Mouse (Mus musculus) cortical plate, adult 2 months (tissue): ENCODE measurements around the gene Adra2c. TPM values are rescaled to one million over a fixed set of nuclear protein-coding genes. Genes with fewer than 3 reads are reported as not detected.

Experiments
- H3K27ac ChIP-seq: fragments of 200-500 bp; 2 replicates; pipeline ENCODE4 v1.5.1; 2012; ENCODE audit warnings: low read length, control low read depth, inconsistent platforms; ENCODE audit not compliant: insufficient read depth
- H3K4me1 ChIP-seq: fragments of 200-500 bp; 2 replicates; pipeline ENCODE4 v1.6.1; 2011; ENCODE audit warnings: low read length; ENCODE audit not compliant: control insufficient read depth, insufficient read depth
- H3K4me3 ChIP-seq: fragments of 200-500 bp; 2 replicates; pipeline ENCODE4 v1.5.1; 2011; ENCODE audit warnings: mild to moderate bottlenecking, low read length, control low read depth; ENCODE audit not compliant: insufficient read depth
- CTCF ChIP-seq: fragments of 200-500 bp; IDR thresholded peaks from 2 replicates; pipeline ENCODE4 v1.5.1; 2011; ENCODE audit warnings: mild to moderate bottlenecking, control low read depth, low read length; ENCODE audit not compliant: insufficient read depth; ENCODE audit errors: extremely low read depth
- POLR2A ChIP-seq: fragments of 200-500 bp; IDR thresholded peaks from 2 replicates; pipeline ENCODE4 v1.6.1; 2011; ENCODE audit warnings: mild to moderate bottlenecking, low read length, control low read depth; ENCODE audit not compliant: insufficient read depth; ENCODE audit errors: extremely low read depth
- polyA plus RNA-seq: library from polyadenylated mRNA; depleted of rRNA; stranded (reverse); fragments of >200 nt; gene quantifications from 2 replicates; pipeline ENCODE4 v1.2.3, GENCODE M21; 2012

Adra2c gene
- polyA plus RNA-seq, 1 experiment, result 12.9 TPM

DNA sequence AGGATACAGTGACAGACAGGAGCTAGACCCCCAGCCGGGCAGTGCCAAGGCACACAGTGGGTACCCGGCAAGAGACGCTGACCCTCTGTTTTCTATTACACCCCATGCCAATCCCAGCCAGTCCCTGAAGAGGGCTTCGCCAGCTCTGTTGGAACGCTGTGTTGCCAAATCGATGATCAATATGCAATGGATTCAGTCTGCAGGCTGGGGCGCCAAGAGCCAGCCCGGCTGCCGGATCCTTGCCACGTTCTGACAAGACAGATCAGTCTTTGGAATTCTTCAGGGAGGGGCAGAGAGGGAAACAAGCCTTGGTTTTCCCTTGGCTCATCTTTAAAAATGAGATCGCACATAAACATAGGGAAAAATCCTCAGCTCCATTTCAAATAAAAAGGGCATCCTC lies 2.8 kb upstream of the Adra2c start:
- Histone ChIP-seq H3K4me3 (no peak overlapping the region), H3K27ac (no peak overlapping the region), H3K4me1 (no peaks in the 10 kb centered on the region)
- no peak for TF ChIP-seq POLR2A
- no peak for TF ChIP-seq CTCF

DNA sequence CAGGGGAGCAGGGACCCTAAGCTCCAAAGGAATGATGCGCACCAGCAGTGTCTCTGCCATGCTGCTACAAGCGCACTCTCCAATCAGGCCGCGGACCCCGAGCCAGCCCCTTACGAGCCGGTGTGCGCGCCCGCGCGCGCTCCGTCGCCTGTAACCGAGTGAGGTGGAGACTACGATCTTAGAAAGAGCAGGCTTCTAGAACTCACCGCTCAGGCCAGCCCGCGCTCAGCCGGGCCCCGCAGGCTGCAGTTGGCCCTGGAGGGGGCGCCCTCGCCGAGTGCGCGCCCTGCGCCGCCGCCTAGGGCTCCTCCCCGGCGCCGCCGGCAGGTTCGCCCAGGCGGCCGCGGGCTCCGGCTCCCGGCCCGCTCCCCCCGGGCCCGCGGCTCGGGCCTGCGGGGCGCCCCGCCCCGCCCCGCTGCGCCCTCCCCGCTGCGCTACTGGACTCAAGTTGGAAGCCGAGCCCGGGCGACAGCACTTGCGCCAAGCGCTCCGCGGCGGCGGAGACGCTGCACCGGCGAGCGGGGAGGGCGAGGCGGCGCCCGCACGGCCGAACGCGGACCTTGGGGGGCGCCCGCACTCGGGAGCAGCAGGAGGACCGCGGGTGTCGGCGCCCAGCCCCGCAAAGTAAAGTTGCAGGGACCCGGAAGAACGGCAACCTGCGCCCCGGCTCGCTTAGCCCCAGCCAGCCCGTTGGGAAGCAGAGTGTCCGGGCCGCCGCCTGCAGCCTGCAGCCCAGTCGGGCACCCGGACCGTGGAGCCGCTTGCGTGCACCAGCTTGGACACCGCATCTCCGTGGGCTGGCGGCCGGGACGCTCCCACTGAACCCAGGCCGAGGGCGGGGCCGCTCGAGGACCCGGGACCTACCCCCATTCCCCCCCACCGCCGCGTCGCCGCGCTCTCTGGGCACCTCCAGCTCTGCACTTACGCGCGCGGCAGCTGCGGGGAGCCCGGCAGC lies 899 bp downstream of the Adra2c start:
- H3K4me3 ChIP-seq, result peak overlapping the region; percentile 27
- TF ChIP-seq CTCF (no peak), POLR2A (no peak)
- H3K4me1 ChIP-seq, result no peaks in the 10 kb centered on the region
- H3K27ac ChIP-seq, result peak overlapping the region; percentile 31; the same call in 1 of the 2 replicates

DNA sequence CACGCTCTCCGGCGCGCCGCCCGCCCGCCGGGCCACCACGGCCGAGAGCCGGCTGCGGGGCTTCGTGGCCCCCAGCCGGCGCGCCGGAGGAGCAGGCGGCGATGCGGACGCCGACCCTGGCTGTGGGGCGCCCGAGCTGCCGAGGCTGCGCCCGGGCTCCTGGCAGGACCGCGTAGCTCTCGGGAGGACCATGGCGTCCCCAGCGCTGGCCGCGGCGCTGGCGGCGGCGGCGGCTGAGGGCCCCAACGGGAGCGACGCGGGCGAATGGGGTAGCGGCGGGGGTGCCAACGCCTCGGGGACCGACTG lies 1.5 kb downstream of the Adra2c start:
- Histone ChIP-seq H3K4me1 (no peaks in the 10 kb centered on the region), H3K27ac (no peak overlapping the region), H3K4me3 (peak overlapping the region; percentile 27)
- TF ChIP-seq POLR2A (no peak), CTCF (no peak)

GRCm38 (mm10) chr5:35280002-35280782 lies 2.1 kb downstream of the Adra2c start:
- Histone ChIP-seq H3K27ac (no peak overlapping the region), H3K4me1 (no peaks in the 10 kb centered on the region), H3K4me3 (peak overlapping the region; percentile 27)
- peak; percentile 43; the same call in 1 of the 2 replicates for TF ChIP-seq POLR2A
- TF ChIP-seq CTCF, result 0 out of 2 replicates have a peak, but pooled peaks have one; percentile 9

DNA sequence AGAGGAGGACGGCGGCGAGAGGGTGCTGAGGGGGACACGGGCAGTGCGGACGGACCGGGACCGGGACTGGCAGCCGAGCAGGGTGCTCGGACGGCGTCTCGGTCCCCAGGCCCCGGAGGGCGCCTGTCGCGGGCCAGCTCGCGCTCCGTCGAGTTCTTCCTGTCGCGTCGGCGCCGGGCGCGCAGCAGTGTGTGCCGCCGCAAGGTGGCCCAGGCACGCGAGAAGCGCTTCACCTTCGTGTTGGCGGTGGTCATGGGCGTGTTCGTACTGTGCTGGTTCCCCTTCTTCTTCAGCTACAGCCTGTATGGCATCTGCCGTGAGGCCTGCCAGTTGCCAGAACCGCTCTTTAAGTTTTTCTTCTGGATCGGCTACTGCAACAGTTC lies 2.7 kb downstream of the Adra2c start:
- TF ChIP-seq CTCF (no peak), POLR2A (no peak)
- Histone ChIP-seq H3K4me1 (no peaks in the 10 kb centered on the region), H3K27ac (no peak overlapping the region), H3K4me3 (peak overlapping the region; percentile 27; the same call in 1 of the 2 replicates)

DNA sequence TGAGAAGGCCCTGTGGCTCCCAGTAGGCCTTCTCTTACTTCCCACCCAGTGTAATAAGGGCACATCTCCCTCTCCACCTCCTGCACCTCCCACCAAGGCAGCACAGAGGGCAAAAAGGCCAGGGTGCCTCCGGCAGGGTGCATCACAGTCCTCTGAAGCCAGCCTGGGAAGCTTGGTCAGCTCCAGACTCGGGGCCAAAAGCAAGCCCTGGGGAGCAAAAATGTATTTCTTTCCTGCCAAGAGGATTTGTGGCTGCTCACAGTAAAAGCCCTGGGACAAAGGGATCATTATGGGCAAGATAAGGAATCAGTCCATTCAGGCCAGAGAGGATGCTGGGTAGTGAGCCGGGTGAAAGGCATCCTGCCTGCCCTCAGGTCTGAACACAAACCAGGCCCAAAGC lies 7.2 kb downstream of the Adra2c start:
- Histone ChIP-seq H3K27ac (no peak overlapping the region), H3K4me3 (no peak overlapping the region), H3K4me1 (0 out of 2 replicates have a peak, but pooled peaks cover 2% of the 10 kb centered on the region)
- TF ChIP-seq CTCF (no peak), POLR2A (no peak)

DNA sequence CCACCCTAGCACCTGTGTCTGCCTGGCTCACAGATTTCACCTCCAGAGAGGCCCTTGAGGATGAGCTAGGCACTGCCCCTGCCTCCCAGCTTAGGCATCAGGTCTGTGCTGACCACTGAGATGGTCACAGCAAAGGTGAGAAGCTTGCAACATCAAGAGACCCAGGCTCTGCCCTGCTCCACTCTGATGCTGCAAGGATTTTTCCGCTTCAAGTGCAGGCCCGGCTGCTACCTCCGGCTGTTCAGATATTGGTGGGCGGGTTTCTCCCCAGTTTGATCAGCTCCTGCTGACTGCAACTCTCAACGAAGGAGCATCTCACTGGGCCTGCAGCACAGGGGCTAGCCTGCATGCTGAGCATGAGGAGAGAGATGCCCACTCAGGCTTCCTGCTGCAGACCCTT lies 8.1 kb downstream of the Adra2c start:
- Histone ChIP-seq H3K4me1 (0 out of 2 replicates have a peak, but pooled peaks cover 2% of the 10 kb centered on the region), H3K27ac (no peak overlapping the region), H3K4me3 (no peak overlapping the region)
- TF ChIP-seq POLR2A, result no peak
- no peak for TF ChIP-seq CTCF

- Histone ChIP-seq H3K27ac (no peak overlapping the region), H3K4me1 (peaks cover 1% of the 10 kb centered on the region; the same call in 1 of the 2 replicates), H3K4me3 (no peak overlapping the region)
- TF ChIP-seq POLR2A (no peak), CTCF (no peak)
Observed at GRCm38 (mm10) chr5:35299621-35300020, 21.5 kb downstream of the Adra2c start.

DNA sequence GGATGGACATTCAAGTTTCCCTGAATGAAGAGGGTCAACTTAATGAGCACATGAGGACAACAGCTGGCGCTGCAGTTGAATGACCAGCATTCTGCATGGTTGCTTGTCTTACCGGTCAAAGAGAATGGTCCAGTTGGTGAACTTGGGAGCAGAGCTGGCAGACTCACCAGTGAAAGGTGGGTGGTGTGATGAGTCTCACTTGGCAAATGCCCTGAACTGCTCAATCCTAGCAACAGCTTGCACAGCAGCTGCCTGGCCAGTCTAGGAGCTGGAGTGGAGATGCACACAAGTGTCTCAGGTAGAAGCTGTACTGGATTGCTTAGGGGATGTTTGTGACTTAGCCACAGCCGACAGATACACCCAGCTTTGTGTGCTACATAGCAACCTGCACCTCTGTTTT lies 26.1 kb downstream of the Adra2c start:
- peaks cover 1% of the 10 kb centered on the region; the same call in 1 of the 2 replicates for H3K4me1 ChIP-seq
- H3K4me3 ChIP-seq, result no peak overlapping the region
- H3K27ac ChIP-seq, result no peak overlapping the region
- TF ChIP-seq CTCF (no peak), POLR2A (no peak)
